Mouse (Mus musculus): ENCODE results near the gene Gm12185. TPM values are rescaled to one million over a fixed set of nuclear protein-coding genes. Genes with fewer than 3 reads are reported as not detected.
A peak's percentile ranks its signal among the peaks of the same experiment; 100 is the strongest.

Gene Gm12185
- polyA plus RNA-seq, 1 experiment from 2014 or later, result not detected

GRCm38 (mm10) chr11:48871201-48871772 is 120.7 kb downstream of the Gm12185 start, which contains the start of gene Irgm1:
Gene Irgm1, minus strand, starts transcription at chr11:48871683.
- Histone ChIP-seq H3K4me2 (ENCODE audit: low read depth, low read length) (peak within 1 kb of the TSS; percentile 70), H3K36me3 (ENCODE audit: control insufficient read depth, insufficient read depth, low read length) (no peaks in the 10 kb centered on the region), H3K9me3 (ENCODE audit: control insufficient read depth, low read length) (no peaks in the 10 kb centered on the region), H3K27ac (ENCODE audit: low read depth, low read length) (no peak within 1 kb of the TSS), H3K4me1 (ENCODE audit: control insufficient read depth, insufficient read depth, low read length) (no peaks in the 10 kb centered on the region; the same call in 1 of the 2 replicates), H3K9ac (replicated peaks; ENCODE audit: low read depth, low read length) (peak within 1 kb of the TSS; percentile 46), H3K27me3 (ENCODE audit: control insufficient read depth, insufficient read depth, low read length) (0 out of 2 replicates have a peak, but pooled peaks cover 2% of the 10 kb centered on the region), H3K4me3 (ENCODE audit: low read depth, low read length) (peak within 1 kb of the TSS; percentile 36)
- peak; percentile 62 for ATAC-seq (ENCODE audit: low read depth)
- WGBS, result 4% methylated on average over 19 of the region's 19 CpGs

GRCm38 (mm10) chr11:48870781-48871180 is 121.2 kb downstream of the Gm12185 start:
- no peaks in the 10 kb centered on the region for H3K36me3 ChIP-seq (ENCODE audit: control insufficient read depth, insufficient read depth, low read length)
- no peak overlapping the region for H3K27ac ChIP-seq (ENCODE audit: low read depth, low read length)
- H3K4me2 ChIP-seq (ENCODE audit: low read depth, low read length), result peak overlapping the region; percentile 70
- ATAC-seq (ENCODE audit: low read depth), result no peak
- peak overlapping the region; percentile 46; the same call in 1 of the 2 replicates for H3K9ac ChIP-seq (replicated peaks; ENCODE audit: low read depth, low read length)
- 0 out of 2 replicates have a peak, but pooled peaks cover 2% of the 10 kb centered on the region for H3K27me3 ChIP-seq (ENCODE audit: control insufficient read depth, insufficient read depth, low read length)
- peak overlapping the region; percentile 36 for H3K4me3 ChIP-seq (ENCODE audit: low read depth, low read length)
- H3K4me1 ChIP-seq (ENCODE audit: control insufficient read depth, insufficient read depth, low read length), result no peaks in the 10 kb centered on the region; the same call in 1 of the 2 replicates
- no peaks in the 10 kb centered on the region for H3K9me3 ChIP-seq (ENCODE audit: control insufficient read depth, low read length)
- WGBS, result 39% methylated on average over 7 of the region's 7 CpGs

GRCm38 (mm10) chr11:48869380-48870110 is 122.5 kb downstream of the Gm12185 start:
- Histone ChIP-seq H3K4me3 (ENCODE audit: low read depth, low read length) (no peak overlapping the region), H3K9me3 (ENCODE audit: control insufficient read depth, low read length) (no peaks in the 10 kb centered on the region), H3K4me2 (ENCODE audit: low read depth, low read length) (no peak overlapping the region), H3K27ac (ENCODE audit: low read depth, low read length) (no peak overlapping the region), H3K36me3 (ENCODE audit: control insufficient read depth, insufficient read depth, low read length) (no peaks in the 10 kb centered on the region), H3K9ac (replicated peaks; ENCODE audit: low read depth, low read length) (no peak overlapping the region), H3K4me1 (ENCODE audit: control insufficient read depth, insufficient read depth, low read length) (no peaks in the 10 kb centered on the region; the same call in 1 of the 2 replicates), H3K27me3 (ENCODE audit: control insufficient read depth, insufficient read depth, low read length) (0 out of 2 replicates have a peak, but pooled peaks cover 2% of the 10 kb centered on the region)
- ATAC-seq (ENCODE audit: low read depth), result no peak
- 79% methylated on average over 7 of the region's 7 CpGs for WGBS

GRCm38 (mm10) chr11:48866481-48866880 is 125.5 kb downstream of the Gm12185 start:
- no peaks in the 10 kb centered on the region for H3K27me3 ChIP-seq (ENCODE audit: control insufficient read depth, insufficient read depth, low read length)
- no peak overlapping the region for H3K4me3 ChIP-seq (ENCODE audit: low read depth, low read length)
- H3K4me2 ChIP-seq (ENCODE audit: low read depth, low read length), result no peak overlapping the region
- H3K9me3 ChIP-seq (ENCODE audit: control insufficient read depth, low read length), result no peaks in the 10 kb centered on the region
- ATAC-seq (ENCODE audit: low read depth), result no peak
- H3K36me3 ChIP-seq (ENCODE audit: control insufficient read depth, insufficient read depth, low read length), result no peaks in the 10 kb centered on the region
- no peak overlapping the region for H3K9ac ChIP-seq (replicated peaks; ENCODE audit: low read depth, low read length)
- no peaks in the 10 kb centered on the region; the same call in 1 of the 2 replicates for H3K4me1 ChIP-seq (ENCODE audit: control insufficient read depth, insufficient read depth, low read length)
- H3K27ac ChIP-seq (ENCODE audit: low read depth, low read length), result no peak overlapping the region
- 95% methylated on average over 9 of the region's 9 CpGs for WGBS

GRCm38 (mm10) chr11:48863808-48864207 is 128.2 kb downstream of the Gm12185 start:
- no peaks in the 10 kb centered on the region for H3K4me1 ChIP-seq (ENCODE audit: control insufficient read depth, insufficient read depth, low read length)
- no peak overlapping the region for H3K4me2 ChIP-seq (ENCODE audit: low read depth, low read length)

GRCm38 (mm10) chr11:48862784-48863319 is 129.2 kb downstream of the Gm12185 start:
- Histone ChIP-seq H3K4me1 (ENCODE audit: control insufficient read depth, insufficient read depth, low read length) (peaks cover 5% of the 10 kb centered on the region; the same call in 1 of the 2 replicates), H3K4me3 (ENCODE audit: low read depth, low read length) (no peak overlapping the region), H3K9me3 (ENCODE audit: control insufficient read depth, low read length) (no peaks in the 10 kb centered on the region), H3K9ac (replicated peaks; ENCODE audit: low read depth, low read length) (no peak overlapping the region), H3K27ac (ENCODE audit: low read depth, low read length) (no peak overlapping the region), H3K27me3 (ENCODE audit: control insufficient read depth, insufficient read depth, low read length) (no peaks in the 10 kb centered on the region; the same call in 1 of the 2 replicates), H3K4me2 (ENCODE audit: low read depth, low read length) (no peak overlapping the region), H3K36me3 (ENCODE audit: control insufficient read depth, insufficient read depth, low read length) (no peaks in the 10 kb centered on the region)
- WGBS, result 76% methylated on average over 1 of the region's 1 CpGs
- no peak for ATAC-seq (ENCODE audit: low read depth)

More at GRCm38 (mm10) chr11:48863808-48864207, 128.2 kb downstream of the Gm12185 start:
- no peak for ATAC-seq (ENCODE audit: low read depth)
- no peaks in the 10 kb centered on the region for H3K36me3 ChIP-seq (ENCODE audit: control insufficient read depth, insufficient read depth, low read length)
- H3K9me3 ChIP-seq (ENCODE audit: control insufficient read depth, low read length), result no peaks in the 10 kb centered on the region
- H3K27me3 ChIP-seq (ENCODE audit: control insufficient read depth, insufficient read depth, low read length), result no peaks in the 10 kb centered on the region
- WGBS, result 92% methylated on average over 3 of the region's 3 CpGs
- H3K27ac ChIP-seq (ENCODE audit: low read depth, low read length), result no peak overlapping the region
- no peak overlapping the region for H3K9ac ChIP-seq (replicated peaks; ENCODE audit: low read depth, low read length)
- no peak overlapping the region for H3K4me3 ChIP-seq (ENCODE audit: low read depth, low read length)

GRCm38 (mm10) chr11:48859014-48859413 is 133.0 kb downstream of the Gm12185 start:
- 0% methylated on average over 6 of the region's 6 CpGs for WGBS
- H3K27ac ChIP-seq (ENCODE audit: low read depth, low read length), result no peak overlapping the region
- H3K27me3 ChIP-seq (ENCODE audit: control insufficient read depth, insufficient read depth, low read length), result no peaks in the 10 kb centered on the region; the same call in 1 of the 2 replicates
- H3K36me3 ChIP-seq (ENCODE audit: control insufficient read depth, insufficient read depth, low read length), result no peaks in the 10 kb centered on the region
- peak overlapping the region; percentile 32 for H3K4me3 ChIP-seq (ENCODE audit: low read depth, low read length)
- no peak for ATAC-seq (ENCODE audit: low read depth)
- no peaks in the 10 kb centered on the region for H3K9me3 ChIP-seq (ENCODE audit: control insufficient read depth, low read length)
- H3K9ac ChIP-seq (replicated peaks; ENCODE audit: low read depth, low read length), result no peak overlapping the region
- peak overlapping the region; percentile 60 for H3K4me2 ChIP-seq (ENCODE audit: low read depth, low read length)
- peaks cover 17% of the 10 kb centered on the region for H3K4me1 ChIP-seq (ENCODE audit: control insufficient read depth, insufficient read depth, low read length)

All from neural tube, embryonic 14.5 days (tissue).